Mouse (Mus musculus): ENCODE measurements around the gene Zfp599.
"Not testable (repeated sequence)": the region's sequence is repeated elsewhere in the genome, so short reads cannot be mapped to it uniquely, and the experiment has no call there.

The Zfp599 gene

DNA sequence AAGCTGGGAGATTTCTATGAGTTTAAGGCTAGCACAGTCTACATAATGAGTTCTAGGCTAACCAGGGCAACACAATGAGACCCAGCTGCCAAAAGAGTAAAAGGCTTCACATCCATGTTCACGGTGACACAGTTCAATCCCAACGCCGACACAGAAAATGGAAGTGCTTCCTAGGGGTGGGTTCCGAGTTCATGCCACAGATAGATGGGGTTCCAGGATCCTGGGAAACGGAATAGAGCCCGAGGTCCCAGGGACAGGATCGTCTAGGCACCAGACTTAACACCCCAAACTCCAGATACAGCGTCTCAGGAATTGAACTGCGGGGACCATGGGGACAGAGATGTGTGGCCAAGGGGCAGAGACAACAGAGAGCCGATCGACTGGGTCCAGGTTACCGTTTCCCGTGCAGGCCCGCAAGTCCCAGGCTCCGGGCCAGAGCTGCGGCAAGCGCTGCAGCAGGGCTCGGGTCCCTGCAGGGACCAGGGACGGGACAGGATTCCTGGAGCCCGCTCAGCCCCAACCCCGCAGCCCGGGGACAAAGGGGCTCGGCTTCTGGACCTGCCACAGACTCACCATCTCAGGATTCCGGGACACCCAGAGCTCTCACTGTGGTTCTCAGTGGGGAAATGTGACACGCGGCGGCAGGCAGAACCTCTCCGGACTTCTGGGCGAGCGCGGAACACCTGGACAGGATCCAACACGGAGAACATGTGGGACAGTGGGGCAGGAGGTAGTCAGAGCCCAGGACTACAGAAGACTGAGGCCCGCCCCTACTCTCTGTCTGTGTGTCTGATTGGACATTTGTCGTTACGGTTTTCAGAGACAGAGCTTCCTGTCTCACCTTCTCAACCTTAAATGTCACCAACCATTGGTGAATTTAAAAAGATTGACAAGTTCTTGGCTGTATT, at the start of gene Zfp599:
Zfp599 (minus strand) TSS at position 712 of the 908 bp plus-strand sequence.
- DNase-seq = peak; percentile 54

DNA sequence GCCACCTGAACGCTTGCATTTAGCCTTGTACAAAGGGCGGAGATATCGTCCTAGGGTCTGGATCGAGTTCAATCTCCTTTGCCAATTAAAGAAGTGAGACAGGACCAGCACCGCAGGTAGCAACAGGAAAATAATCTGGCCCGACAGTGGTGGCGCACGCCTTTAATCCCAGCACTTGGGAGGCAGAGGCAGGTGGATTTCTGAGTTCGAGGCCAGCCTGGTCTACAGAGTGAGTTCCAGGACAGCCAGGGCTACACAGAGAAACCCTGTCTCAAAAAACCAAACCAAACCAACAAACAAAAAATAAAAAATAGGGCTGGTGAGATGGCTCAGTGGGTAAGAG, 48.2 kb upstream of the Zfp599 start:
- DNase-seq = not testable (repeated sequence)

DNA sequence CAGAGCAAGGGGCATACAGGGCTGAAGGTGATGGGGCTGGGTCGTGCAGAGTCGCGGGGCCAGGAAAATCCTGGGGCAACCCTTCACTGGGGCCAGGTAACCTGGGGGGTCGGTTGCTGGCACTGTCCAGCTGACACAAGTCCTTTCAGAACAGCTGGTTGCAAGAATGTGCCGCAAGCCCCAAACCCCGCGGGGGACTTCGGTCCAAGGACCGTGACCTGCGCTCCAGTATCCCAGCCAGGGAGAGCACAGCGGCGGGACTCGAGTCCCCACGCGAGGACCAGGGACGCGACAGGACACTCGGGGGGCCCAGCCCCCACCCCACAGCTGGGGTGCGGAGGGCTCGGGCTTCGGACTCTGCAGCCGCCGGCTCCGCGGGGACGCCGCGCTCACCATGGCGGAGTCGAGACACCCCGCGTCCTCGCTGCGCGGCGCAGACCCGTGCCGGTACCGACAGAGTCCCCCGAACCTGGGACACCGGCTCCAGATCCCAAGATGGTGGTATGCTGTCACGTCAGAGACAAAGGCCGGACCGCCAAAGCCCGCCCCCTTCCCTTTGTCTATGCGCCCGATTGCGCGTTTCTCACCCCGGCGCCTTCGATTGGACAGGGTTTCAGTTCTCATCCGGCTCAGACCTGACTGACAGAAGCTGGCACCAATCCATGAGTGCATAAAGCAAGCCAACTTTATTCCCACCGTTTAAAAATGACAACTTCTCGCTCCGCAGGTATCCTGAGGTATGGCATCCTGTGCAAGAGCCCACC, 47.6 kb upstream of the Zfp599 start, which contains the start of gene Zfp810:
Zfp810 (minus strand) TSS at position 493 of the 764 bp plus-strand sequence.
- peak; percentile 90 for DNase-seq

DNA sequence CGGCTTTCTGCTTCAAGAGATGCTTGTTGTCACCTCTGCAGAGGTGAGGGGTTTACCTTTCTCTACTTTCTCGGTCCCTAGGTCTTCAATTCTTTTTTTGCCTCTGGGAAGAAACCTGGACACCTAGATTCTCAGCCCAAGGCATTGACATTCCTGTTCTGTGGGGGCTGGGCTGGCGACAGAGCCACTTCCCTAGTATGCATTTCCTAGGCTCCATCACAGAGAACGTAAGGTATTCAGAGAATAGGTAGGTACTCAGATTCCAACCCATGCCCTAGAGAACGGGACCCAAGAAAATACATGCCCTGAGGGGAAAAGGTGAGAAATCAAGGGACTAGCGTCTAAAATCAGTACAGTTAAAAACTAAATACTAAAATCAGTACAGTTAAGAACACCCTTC, 47.0 kb upstream of the Zfp599 start:
- DNase-seq = no peak

DNA sequence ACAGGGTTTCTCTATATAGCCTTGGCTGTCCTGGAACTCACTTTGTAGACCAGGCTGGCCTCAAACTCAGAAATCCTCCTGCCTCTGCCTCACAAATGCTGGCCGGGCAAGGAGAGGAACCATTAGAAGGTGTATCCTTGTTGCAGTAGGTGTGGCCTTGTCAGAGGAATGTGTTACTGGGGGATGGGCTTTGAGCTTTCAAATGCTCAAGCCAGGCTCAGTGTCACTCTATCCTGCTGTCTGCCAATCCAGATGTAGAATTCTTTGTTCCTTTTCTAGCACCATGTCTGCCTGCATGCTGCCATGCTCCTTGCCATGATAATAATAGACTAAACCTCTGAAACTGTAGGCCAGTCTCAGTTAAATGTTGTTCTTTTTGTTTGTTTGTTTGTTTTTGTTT, 42.5 kb upstream of the Zfp599 start:
- no peak for DNase-seq

DNA sequence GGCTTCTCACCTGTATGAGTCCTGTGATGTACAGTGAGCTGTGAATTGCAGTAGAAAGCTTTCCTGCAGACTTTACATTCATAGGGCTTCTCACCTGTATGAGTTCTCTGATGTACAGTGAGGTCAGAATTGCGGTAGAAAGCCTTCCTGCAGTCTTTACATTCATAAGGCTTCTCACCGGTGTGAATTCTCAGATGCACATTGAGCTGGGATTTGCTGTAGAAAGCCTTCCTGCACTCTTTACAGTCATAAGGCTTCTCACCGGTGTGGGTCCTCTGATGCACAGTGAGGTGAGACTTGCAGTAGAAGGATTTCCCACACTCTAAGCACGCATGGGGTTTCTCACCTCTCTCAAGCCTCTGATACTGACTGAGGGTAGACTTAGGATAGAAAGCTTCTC, 19.0 kb upstream of the Zfp599 start:
- no peak for DNase-seq

DNA sequence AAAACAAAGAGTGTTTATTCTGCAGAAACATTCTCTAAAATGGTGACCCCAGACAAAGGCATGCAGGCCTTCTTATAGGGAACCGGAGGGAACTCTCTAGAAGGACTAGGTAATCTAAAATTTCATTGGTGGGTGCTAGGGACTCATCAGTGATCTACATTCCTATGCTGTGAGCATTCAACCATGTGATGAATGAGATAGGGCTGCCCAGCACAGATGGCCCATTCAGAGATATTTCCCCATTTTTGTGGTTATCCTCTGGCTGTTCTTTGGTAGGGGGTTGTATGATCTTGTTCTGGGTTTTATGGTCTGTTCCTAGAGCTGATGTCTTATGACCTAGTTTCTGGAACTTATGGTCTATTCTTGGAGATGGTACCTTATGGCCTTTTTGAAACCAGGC, 9.2 kb upstream of the Zfp599 start:
- DNase-seq = no peak

DNA sequence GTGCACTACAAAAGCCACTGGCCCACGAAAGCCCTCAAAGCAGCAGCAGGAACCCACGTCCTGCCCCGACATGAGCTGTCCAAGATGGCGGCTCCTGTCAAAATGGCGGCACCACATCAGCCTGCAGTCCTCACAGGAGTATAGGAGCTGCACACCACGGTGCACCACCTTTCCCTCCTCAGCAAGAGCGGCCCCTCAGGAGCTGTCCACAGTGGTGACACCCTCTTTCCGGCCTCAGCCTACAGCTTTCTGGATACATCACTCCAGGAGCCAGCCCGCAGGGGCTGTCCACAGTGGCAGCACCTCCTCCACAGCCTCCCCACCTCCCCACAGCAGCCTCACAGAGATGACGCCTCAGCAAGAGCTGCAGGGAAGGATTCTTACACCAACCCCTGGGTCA, 2.9 kb upstream of the Zfp599 start:
- no peak for DNase-seq

DNA sequence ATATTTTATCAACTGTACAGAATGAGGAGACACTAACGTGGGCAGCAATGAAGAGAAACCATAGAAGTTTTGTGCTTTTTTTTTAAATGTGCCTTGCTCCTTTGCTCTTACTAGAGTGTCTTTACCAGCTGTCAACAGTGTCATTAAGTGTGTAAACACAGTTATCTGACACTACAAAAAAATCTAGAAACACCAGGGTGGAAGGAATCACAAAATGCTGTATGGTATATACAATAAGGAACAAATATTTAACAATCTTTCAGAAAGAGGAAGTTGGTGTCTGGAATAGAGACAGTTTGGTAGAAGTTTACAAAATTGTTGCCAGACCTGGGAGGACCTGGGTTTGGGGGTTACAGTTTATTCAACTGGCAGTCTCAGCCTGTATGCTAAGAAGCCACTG, 1.9 kb upstream of the Zfp599 start:
- DNase-seq = no peak

DNA sequence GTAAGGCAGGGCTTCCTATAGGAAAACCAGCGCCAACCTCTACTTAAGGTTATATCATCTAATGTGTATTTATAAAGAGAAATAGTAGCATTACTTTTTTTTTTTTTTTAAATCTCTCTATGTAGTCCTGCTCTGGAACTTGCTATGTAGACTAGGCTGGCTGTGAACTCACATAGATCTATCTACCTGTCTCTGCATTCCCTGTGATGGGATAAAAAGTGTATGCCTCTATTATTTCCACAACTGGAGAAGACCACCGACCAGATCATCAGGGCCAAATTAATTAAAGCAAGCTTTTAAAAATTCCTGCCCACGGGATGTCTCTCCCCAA, 362 bp upstream of the Zfp599 start:
- DNase-seq = no peak

DNA sequence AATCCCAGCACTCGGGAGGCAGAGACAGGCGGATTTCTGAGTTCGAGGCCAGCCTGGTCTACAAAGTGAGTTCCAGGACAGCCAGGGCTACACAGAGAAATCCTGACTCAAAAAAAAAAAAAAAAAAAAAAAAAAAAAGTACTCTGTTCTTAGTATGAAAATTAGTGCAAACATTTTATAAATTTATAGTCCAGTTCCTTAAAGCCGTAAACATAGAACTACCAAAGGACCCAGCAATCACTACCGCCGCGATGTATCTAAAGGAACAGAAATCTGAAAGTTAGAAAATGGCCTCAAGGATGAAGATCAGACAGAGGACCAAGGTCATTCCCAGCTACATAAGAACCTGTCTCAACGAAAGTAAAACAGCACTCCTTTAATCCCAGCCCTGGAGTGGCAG, 911 bp downstream of the Zfp599 start:
- DNase-seq = no peak

DNA sequence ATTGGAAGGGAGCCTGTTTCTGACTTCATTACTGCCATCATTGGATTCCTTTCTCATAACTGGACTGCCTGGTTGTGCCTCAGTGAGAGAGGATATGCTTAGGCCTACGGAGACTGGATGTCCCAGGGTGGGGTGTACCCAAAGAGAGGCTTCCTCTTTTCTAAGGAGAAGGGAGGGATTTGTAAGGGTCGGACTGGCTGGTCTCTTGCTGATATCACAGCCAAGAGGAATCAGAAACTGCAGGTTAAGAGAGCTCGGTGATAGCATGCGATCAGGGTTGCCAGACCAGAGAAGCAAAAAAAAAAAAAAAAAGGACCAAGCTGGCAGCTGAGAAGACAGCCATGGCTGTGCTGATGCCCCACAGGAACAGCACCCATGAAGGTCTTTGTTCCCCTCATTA, 3.1 kb downstream of the Zfp599 start:
- DNase-seq = no peak

DNA sequence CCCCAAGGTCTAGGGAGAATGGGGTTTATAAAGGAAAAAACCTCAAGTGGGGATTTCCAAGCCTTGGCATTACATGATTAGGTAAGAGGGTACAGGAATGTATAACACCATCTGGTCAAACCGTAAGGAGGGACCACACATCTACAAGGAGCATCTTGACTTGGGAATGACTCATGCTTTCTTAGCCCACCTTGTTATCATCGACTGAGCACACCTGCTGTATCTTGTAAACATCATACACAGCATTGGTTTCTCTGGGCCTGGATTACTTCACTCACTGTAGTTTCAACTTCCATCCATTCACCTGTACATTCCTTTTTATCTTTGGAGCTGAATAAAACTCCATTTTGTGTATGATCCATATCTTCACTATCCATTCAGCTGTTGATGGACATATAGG, 15.5 kb downstream of the Zfp599 start:
- no peak for DNase-seq

DNA sequence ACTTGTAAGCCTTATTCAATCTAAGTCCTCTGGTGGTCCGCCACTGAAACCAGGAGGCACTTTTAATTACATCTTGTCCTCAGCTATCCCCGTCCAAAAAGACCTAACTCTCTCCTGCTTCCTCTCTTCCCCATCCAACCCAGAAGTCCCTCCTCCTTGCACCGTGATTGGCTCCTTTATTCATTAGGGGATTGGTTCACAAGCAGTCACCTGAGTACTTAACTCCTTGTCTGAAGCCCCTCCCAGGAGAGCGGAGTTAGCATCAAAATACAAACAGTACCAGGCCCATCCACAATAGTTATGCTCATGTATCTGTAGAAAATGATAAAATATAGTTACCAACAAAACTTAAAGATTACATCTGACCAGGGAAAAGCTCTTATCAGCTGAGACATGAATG, 19.7 kb downstream of the Zfp599 start:
- no peak for DNase-seq

DNA sequence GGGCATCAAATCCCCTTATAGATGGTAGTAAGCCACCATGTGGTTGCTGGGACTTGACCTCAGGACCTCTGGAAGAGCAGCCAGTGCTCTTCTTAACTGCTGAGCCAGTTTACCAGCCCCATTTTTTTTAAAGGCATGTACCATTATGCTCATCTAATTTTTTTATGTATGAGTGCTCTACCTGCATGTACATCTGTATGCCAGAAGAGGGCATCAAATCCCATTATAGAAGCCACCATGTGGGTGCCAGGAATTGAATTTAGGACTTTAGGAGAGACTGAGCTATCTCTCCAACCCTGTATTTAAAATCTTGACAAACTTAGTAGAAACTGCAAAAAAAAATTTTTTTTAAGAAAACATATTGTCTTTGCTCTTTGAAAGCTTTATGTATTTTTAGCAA, 29.1 kb downstream of the Zfp599 start:
- no peak for DNase-seq

DNA sequence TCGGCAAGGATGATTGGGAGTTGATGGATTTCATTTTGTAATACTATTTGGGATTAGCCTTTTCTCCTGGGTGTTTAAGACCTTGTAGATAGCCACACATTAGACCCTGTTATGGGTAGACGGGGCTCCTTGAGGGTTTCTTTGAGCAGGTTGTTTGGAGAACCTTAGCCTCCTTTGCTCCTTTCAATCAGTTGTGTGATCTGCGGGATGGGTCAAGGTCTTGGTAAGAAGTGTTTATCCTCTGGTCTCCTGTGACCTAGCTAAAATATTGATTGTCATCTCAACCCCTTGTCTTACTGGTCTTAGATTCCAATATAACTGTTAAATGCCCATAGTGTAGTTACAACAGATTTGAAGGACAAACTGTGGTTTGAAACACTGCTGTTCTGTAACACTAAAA, 29.6 kb downstream of the Zfp599 start:
- DNase-seq = no peak

DNA sequence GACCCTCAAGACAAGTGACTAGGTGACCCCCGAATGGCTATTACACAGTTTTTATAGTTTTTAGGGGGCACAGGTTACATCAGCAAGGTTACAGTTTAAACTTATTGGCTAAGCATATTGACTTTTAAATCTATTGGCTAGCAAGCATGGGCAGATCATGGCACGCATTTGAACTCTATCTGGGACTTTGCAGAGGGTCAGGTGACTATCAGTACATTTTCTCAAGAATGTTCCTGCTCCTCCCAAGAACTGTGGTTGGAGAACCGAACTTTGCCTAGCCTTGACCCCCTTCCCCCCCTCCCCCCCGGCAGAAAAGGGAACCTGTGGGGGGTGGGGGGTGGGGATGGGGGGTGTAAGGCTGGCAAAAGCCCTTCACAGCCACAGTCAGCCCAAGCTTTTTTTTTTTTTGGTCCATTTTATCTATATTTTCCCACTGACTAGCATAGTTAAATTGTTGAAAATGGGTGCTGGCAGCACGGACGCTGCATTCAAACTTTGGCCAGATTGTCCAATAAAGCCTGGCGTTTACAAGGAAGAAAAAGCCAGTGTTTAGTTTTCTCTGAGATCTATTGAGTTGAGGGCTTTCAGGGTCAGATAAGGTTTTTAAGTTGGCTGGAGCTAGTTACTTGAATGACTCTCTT, 30.2 kb downstream of the Zfp599 start:
- no peak for DNase-seq

DNA sequence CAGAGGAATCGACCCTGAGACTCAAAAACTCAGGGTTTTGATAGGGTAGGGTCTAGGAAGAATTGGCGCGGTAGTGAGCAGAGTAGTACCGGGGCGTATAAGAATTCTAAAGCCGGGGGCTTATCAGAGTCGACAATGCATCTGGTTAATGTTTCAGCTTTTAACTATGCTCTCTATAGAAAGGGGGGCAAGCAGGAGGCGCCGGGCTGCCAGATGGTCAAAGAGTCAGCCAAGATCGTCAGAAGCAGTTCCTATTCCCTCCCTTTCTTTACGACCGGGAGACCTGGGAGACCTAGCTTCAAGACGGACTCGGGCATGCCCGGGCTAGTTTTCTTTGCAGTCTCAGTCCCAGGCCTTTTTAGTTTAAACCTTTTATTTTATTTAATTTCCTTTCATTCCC, 32.8 kb downstream of the Zfp599 start:
- DNase-seq = no peak

DNA sequence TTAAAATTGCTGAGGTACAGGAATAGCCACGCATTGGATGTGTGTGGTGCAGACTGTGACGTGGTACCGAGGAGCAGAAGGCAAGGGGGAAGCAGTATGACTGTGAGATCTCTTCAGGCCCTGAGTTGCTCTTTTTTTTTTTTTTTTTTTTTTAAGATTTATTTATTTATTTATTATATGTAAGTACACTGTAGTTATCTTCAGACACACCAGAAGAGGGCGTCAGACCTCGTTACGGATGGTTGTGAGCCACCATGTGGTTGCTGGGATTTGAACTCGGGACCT, 33.4 kb downstream of the Zfp599 start:
- not testable (repeated sequence) for DNase-seq

DNA sequence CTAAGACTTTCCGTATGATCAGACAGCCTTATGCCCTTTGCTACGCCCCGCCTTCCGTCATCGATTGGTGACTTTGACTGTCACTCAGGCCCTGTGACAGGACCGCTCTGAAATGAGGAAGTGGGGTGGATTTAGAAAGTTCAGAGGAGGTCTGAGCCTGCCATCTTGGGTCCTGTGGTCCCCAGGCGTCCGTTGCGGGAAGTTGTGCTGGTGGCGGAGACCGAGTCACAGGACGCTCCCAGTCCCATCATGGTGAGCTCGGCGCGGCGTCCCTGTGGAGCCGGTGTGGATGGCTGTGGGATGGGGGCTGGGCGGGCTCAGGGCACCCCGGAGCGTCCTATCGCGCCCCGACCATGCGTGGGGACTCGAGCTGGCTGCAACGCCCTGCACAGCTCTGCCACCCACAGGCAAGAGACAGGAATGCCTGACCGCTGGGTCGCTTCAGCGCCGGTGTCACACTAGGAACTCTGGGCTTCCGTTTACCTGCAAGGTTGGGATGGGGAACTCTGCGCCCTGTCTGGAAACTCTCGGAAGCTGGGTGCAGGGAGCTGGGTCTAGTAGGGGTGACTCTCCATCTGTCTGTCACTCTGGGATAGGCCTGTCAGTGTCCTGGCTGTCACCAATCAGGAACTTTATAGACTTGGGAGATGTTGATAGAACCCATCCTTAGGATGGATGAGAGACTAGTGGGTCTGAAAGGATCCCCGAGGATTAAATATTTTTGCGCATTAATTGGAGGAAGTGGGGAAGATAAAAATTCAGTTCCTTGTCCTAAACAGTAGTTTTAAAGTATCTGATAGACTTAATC, 33.9 kb downstream of the Zfp599 start, which contains the start of gene Zfp809:
Zfp809 (plus strand) TSS at position 134 of the 808 bp plus-strand sequence.
- peak; percentile 99 for DNase-seq

DNA sequence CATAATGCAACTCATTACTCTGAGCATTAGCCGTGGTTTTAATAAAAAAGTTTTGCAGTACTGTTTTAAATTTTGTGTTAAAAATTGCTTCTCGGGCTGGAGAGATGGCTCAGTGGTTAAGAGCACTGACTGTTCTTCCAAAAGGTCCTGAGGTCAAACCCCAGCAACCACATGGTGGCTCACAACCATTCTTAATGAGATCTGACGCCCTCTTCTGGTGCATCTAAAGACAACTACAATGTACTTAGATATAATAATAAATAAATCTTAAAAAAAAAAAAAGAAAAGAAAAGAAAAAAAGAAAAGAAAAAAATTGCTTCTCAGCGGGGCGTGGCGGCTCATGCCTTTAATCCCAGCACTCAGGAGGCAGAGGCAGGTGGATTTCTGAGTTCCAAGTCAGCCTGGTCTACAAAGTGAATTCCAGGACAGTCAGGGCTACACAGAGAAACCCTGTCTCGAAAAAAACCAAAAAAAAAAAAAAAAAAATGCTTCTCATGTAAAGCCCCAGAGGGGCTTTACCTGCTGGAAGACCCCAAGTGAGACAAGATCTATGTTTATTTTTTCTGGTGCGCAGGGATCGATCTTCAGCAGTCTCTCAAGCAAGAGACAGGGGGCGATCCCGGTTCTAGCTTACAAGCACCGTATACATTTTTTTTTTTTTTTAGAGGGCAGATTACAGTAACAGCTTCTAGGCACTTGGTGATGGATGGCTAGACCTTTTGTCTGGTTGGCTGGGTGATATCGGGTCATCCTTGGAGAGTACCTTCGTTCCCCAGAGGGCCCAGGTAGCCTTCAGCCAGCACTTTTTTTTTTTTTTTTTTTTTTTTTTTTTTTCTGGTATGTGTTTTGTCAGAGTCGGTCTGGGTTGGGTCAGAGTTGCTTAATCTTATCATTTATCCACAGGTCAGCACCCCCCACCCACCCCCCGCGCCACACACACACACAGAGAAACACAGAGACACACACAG, 34.9 kb downstream of the Zfp599 start:
- DNase-seq = peak; percentile 13

DNA sequence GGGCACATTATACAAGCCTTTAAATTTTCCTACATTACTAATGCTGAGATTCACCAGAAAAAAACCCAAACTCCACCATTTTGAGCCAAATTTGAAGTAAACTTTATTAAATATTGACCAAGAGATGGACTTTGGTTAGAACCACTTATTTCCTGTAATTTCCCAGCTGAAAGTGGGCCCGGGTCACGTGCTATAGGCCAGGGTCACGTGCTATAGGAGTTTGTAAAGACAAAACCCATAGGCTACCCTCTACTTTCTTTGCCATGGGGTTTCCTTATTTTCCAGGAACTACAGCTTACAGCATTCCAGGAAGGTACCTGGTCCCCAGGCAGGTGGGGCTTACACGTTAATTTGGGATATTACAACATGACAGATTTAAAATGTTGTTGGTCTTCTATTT, 35.6 kb downstream of the Zfp599 start:
- no peak for DNase-seq
